Mouse (Mus musculus) intestine, postnatal 0 days (tissue): ENCODE measurements around the gene Vmn1r1. TPM values are rescaled to one million over a fixed set of nuclear protein-coding genes. Genes with fewer than 3 reads are reported as not detected.
"Not testable (repeated sequence)": the region's sequence is repeated elsewhere in the genome, so short reads cannot be mapped to it uniquely, and the experiment has no call there.

ENCODE experiments used
- ATAC-seq: fragments of 200-750 bp; cut with Nextera tagmentation; 2 replicates; pipeline ENCODE4 v1.8.0; 2017; ENCODE audit warnings: mild to moderate bottlenecking, moderate TSS enrichment, moderate library complexity
- H3K27ac ChIP-seq: fragments of 300-500 bp; sonication (generic); 2 replicates; pipeline ENCODE4 v1.5.1; 2014; ENCODE audit warnings: mild to moderate bottlenecking, low read depth, low read length, moderate library complexity
- H3K27me3 ChIP-seq: fragments of 300-500 bp; sonication (generic); replicated peaks from 2 replicates; pipeline ENCODE4 v1.6.1; 2014; ENCODE audit warnings: low read length, mixed read lengths; ENCODE audit not compliant: control insufficient read depth, insufficient read depth
- H3K36me3 ChIP-seq: fragments of 300-500 bp; sonication (generic); 2 replicates; pipeline ENCODE4 v1.6.1; 2014; ENCODE audit warnings: mild to moderate bottlenecking, moderate library complexity; ENCODE audit not compliant: control insufficient read depth, insufficient read depth
- H3K4me1 ChIP-seq: fragments of 300-500 bp; sonication (generic); replicated peaks from 2 replicates; pipeline ENCODE4 v1.6.1; 2014; ENCODE audit warnings: antibody characterized with exemption, low read length, mixed read lengths; ENCODE audit not compliant: control insufficient read depth, insufficient read depth
- H3K4me2 ChIP-seq: fragments of 300-500 bp; sonication (generic); replicated peaks from 2 replicates; pipeline ENCODE4 v1.6.1; 2014; ENCODE audit warnings: low read depth, mild to moderate bottlenecking, moderate library complexity
- H3K4me3 ChIP-seq: fragments of 300-500 bp; sonication (generic); 2 replicates; pipeline ENCODE4 v1.5.1; 2014; ENCODE audit warnings: low read depth, low read length
- H3K9ac ChIP-seq: fragments of 300-500 bp; sonication (generic); 2 replicates; pipeline ENCODE4 v1.6.1; 2014; ENCODE audit warnings: mild to moderate bottlenecking, low read depth, low read length
- H3K9me3 ChIP-seq: fragments of 300-500 bp; sonication (generic); 2 replicates; pipeline ENCODE4 v1.6.1; 2016; ENCODE audit warnings: mixed run types; ENCODE audit not compliant: control insufficient read depth
- CTCF ChIP-seq: sonication (generic); IDR thresholded peaks from 2 replicates; pipeline ENCODE4 v1.5.1; 2016; ENCODE audit warnings: low read depth, mild to moderate bottlenecking, control low read depth, antibody characterized with exemption, moderate library complexity
- WGBS: fragments of 180-500 bp; shearing (Covaris S2); extraction: QIAGEN DNeasy Blood & Tissue Kit; methylation state at CpG from one replicate; pipeline ENCODE4 v1.1.7; 2014; 5-methylcytosine and 5-hydroxymethylcytosine counted together
- polyA plus RNA-seq: library from polyadenylated mRNA; unstranded; fragments of >200 nt; fragmentation: Nextera tagmentation; extraction: Ambion mirVana; gene quantifications from 2 replicates; pipeline ENCODE4 v1.2.1, GENCODE M21; 2015

The Vmn1r1 gene
- polyA plus RNA-seq, 1 experiment from 2014 or later = not detected

- Histone ChIP-seq H3K9ac (no peak overlapping the region), H3K27me3 (no peaks in the 10 kb centered on the region), H3K4me3 (no peak overlapping the region), H3K4me1 (no peaks in the 10 kb centered on the region), H3K36me3 (no peaks in the 10 kb centered on the region), H3K27ac (no peak overlapping the region), H3K9me3 (no peaks in the 10 kb centered on the region), H3K4me2 (no peak overlapping the region)
- 74% methylated on average over 5 of the region's 5 CpGs for WGBS
- ATAC-seq = no peak
- no peak for TF ChIP-seq CTCF
These were observed 17.4 kb upstream of the Vmn1r1 start for GRCm38 (mm10) chr1:182181456-182182305.

- H3K27ac ChIP-seq, ATAC-seq, H3K4me3 ChIP-seq, H3K27me3 ChIP-seq, H3K4me1 ChIP-seq, H3K4me2 ChIP-seq, H3K9me3 ChIP-seq, H3K9ac ChIP-seq, H3K36me3 ChIP-seq: not testable (repeated sequence)
- 95% methylated on average over 19 of the region's 19 CpGs for WGBS
These were observed 12.7 kb upstream of the Vmn1r1 start for GRCm38 (mm10) chr1:182176985-182177384.

- H3K9me3 ChIP-seq, H3K9ac ChIP-seq, H3K4me2 ChIP-seq, H3K4me3 ChIP-seq, H3K36me3 ChIP-seq, H3K4me1 ChIP-seq, H3K27me3 ChIP-seq, ATAC-seq, H3K27ac ChIP-seq: not testable (repeated sequence)
- 88% methylated on average over 6 of the region's 6 CpGs for WGBS
These were observed 5.9 kb upstream of the Vmn1r1 start for GRCm38 (mm10) chr1:182170206-182170605.

GRCm38 (mm10) chr1:182162951-182163350, 1.3 kb downstream of the Vmn1r1 start:
- Histone ChIP-seq H3K27ac (no peak overlapping the region), H3K36me3 (no peaks in the 10 kb centered on the region), H3K4me2 (no peak overlapping the region), H3K27me3 (no peaks in the 10 kb centered on the region), H3K9me3 (no peaks in the 10 kb centered on the region), H3K9ac (no peak overlapping the region), H3K4me3 (no peak overlapping the region), H3K4me1 (no peaks in the 10 kb centered on the region)
- WGBS = 48% methylated on average over 5 of the region's 5 CpGs
- no peak for ATAC-seq
- TF ChIP-seq CTCF = no peak

DNA sequence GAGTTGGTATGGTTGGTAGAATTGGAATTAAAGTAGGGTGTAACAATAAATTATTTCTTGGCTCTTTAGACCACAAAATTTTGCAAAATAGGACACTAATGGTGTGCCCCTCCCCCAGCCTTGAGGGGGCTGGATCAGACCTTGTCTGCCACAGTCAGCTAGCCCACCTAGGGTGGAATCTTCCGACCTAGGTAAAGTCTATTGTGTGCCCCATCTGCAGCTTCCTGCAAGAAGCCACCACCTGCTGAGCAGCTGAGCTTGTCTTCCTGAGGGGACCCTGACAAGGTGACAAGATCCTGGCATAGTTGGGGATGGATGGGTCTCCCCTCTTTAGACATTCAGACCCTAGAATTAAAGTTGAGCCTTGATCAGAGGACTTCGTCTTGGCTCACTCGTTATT, 4.7 kb downstream of the Vmn1r1 start:
- Histone ChIP-seq H3K27me3 (no peaks in the 10 kb centered on the region), H3K9me3 (no peaks in the 10 kb centered on the region), H3K4me2 (no peak overlapping the region), H3K9ac (no peak overlapping the region), H3K27ac (no peak overlapping the region), H3K4me3 (no peak overlapping the region), H3K4me1 (no peaks in the 10 kb centered on the region), H3K36me3 (no peaks in the 10 kb centered on the region)
- ATAC-seq = no peak
- no peak for TF ChIP-seq CTCF
- 88% methylated on average over 3 of the region's 3 CpGs for WGBS

DNA sequence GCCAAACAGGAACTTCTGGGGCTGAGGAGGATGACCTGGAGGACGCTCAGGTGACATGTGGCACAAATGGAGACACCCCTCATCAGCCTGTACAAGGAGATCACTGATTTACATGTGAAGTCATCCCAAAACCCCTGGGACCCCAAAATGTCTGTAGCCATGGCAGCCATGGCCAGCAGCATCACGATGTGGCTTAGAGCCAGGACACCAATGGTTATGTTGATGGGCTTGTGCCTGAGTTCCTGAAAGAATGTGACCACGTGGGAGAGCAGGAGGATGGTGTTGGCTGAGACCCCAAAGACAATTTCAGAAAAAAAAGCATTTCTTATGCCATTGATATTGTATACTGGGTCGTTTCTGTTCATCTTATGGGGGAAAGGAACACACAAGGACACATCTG, 6.6 kb downstream of the Vmn1r1 start:
- no peaks in the 10 kb centered on the region for H3K27me3 ChIP-seq
- no peaks in the 10 kb centered on the region for H3K36me3 ChIP-seq
- no peaks in the 10 kb centered on the region for H3K9me3 ChIP-seq
- H3K4me1 ChIP-seq = no peaks in the 10 kb centered on the region
- no peak overlapping the region for H3K9ac ChIP-seq
- no peak overlapping the region for H3K4me2 ChIP-seq
- H3K4me3 ChIP-seq = no peak overlapping the region
- 69% methylated on average over 4 of the region's 4 CpGs for WGBS
- no peak for TF ChIP-seq CTCF
- H3K27ac ChIP-seq = no peak overlapping the region
- no peak for ATAC-seq
